Mouse (Mus musculus) fat pad, adult 2 months (tissue): ENCODE results near the gene Trcg1.

ENCODE experiments used
- DNase-seq: peaks from one replicate; pipeline ENCODE4 v3.0.0-alpha.2; 2011; ENCODE audit warnings: low read depth, low spot score; ENCODE audit errors: extremely low read depth

Gene Trcg1

DNA sequence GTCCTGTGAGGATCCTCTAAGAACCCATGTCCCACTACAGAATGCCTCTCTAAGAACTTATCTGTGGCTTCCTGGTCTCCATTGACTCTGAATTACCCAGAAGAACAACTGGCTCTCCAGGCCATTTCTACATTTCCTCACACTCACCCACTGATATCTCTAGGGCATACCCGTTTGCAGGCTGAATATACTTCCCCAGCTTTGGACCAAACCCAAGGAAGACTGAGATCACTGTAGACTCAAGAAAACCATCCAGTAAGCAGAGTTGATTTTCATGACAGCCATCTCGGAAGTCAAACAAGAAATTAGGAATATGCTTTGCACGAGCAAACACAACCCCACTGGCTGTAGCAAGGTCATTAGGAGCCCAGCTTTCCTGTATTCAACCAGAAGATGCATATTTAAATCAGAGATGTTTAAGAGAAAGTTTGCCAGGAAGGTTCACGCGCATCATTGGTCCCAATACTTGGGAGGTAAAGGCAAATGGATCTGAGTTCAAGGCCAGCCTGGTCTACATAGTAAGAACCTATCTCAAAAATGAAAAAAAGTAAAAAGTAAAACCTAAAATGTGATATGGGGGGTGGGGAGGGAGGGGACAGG lies 3.9 kb upstream of the Trcg1 start:
- no peak for DNase-seq

DNA sequence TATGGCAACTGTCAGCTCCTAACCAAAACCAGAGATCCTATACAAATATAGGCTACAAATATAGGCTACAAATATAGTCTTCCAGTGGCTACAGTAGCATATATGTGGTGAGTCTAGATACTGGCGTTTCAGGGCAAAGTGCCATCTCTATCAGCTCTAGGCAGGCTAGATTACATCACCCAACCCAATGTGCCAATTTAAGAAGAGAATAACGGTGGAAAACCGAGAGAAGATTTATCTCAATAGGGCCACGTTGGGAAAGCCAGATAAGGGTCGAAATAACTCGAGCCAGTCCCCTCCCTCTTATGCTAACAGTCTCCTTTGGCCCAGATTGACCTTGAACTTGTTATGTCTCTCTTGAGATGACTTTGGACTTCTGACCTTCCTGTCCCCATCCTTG lies 3.2 kb upstream of the Trcg1 start:
- no peak for DNase-seq

DNA sequence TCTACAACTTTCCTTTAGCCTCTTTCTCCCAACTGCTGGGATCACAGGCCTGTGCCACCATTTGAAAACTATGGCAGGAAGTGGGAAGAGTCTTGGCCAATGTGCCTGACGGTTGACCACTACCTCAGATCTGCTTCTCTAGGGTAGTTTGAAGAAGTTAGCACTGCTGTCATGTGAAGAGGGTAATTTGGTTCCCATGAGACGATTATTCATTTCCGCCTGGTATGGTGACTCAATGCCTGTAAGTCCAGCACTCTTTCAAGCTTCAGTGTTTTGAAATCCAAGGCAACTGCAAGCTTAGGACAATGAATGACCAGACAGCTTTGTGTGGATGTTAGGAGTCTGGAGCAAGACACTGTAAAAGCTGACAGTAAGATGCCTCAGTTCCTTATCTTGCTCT lies 2.6 kb upstream of the Trcg1 start:
- DNase-seq, result no peak

DNA sequence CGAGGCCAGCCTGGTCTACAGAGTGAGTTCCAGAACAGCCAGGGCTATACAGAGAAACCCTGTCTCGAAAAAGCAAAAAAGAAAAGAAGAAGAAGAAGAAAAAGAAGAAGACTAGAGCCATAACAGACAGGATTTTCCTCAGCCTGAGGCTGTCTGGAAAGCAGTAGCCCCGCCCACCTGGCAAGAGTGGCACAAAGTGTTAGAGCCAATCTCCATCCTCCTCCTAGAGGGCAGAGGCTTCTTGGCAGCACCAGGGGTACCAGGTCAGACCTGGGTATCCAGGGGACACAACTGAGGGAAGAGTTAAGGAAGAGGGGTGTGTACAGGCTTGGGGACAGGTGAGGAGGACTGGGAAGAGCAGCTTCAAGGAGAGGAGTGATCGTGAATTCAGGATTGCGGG lies 1.3 kb downstream of the Trcg1 start:
- DNase-seq, result no peak

DNA sequence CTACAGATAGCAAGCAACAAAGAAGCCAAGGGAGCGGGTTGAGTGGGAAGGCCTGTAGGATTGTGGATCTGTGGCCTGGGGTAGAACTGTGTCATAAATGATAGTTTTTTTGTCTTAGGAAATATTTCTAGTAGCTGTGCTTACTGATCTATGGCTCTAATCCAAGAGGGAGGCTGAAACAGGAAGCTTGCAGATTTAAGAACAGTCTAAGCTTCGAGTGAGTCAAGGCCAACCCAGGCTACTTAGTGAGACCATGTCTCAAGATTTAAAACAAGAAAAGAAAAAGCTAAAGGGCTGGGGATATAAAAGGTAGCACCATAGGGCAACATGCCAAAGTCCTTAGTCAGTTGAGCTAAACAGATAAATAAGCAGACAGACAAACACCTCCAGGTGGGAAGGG lies 1.9 kb downstream of the Trcg1 start:
- DNase-seq, result no peak

DNA sequence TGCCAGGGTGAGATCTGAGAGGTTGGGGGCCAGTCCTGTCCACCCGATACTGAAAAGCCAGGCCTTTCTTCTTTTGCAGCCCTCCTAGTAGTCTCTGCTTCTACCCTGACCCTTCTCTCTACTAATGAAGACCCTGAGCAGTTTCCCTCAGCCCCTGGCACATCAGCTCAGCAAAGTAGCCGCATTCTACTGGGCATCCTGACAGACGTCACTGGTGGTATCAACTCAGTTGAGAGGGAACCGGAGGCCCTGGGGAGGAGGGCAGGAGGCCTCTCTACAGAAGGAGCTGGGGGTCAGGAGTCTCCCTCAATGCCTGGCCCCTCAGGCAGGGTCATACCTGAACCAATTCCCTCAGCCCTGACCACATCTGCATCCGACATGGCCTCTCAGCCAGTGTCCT lies 4.8 kb downstream of the Trcg1 start:
- no peak for DNase-seq

DNA sequence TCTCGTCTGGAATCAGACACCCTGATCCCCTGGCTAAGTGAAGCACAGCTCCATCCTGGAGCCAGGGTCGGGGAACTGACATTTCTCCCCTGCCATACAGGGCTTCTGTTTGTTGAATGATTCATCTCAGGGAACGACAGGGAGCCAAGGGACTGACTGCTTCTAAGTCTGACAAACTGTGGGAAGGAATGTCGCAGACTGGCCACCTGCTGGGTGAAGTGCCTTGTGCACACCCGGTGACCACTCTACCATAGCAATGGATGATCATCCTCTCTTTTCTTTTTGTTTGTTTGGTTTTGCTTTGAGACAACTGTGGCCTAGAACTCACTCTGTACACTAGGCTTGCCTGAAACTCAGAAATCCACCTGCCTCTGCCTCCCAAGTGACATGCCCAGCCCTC lies 6.6 kb downstream of the Trcg1 start:
- no peak for DNase-seq

DNA sequence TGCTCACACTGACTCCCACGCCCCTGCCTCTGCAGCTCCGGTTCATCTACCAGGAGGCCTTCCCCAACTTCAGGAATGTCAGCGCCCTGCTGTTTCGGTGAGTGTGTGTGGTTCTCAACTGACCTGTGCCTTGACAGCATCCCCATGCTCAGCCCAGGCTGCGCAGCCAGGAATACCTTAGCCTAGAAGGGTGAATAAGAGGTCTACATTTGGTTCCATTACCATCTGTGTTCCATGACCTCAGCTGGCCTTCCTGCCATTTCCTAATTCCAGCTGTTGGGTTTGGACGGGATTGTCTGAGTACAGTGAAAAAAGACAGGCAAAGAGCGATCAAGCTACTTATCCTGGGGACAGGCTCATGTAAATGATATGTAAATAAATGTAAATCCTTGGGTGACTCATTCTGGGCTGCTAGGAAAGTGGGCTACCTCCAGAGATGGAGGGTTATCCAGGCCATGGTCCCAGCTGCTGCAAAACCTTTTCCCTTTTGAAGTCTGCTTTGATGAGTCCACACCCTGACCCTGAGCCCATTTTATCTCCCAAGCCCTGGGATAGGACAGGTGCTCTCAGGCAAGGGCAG lies 7.8 kb downstream of the Trcg1 start:
- no peak for DNase-seq

DNA sequence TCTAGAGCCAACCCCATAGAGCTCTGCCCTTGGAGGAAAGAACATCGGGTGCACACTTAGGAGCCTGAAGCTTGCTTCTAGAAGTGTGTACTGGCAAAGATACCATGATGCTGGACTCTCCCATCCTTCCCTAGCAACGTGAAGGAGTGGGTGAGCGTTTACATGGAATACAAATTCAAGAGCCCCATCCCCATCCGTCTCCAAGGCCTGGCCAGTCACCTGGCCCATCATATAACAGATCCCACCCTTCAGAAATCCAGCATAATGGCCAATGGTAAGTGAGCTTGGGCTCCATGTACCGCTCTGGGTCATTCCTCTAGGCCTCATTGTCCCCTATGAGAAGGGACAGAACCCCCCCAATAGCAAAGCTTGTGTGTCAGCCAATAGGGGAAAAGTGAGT lies 10.1 kb downstream of the Trcg1 start:
- no peak for DNase-seq

DNA sequence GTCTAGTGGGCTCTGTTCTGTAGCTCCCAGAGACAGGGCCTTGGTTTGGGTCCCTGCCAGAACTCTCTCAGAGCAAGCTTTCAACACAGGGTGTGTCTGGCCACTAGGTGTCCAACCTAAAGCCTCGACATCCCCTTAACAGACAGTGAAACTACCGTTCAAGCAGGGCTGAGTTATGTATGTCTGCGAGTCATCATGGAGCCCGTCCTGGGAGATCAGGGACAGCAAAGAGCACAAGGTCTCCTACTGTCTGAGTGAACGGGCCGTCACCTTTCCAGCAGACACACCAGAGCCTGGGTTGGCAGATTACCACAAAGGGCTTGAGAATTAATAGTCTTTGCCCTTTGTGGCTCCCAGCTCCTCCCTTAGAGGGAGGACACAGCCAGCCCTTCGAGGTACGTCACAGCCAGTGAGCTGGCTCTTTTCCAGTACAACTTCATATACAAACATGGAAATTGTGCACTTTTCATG lies 10.9 kb downstream of the Trcg1 start:
- no peak for DNase-seq

DNA sequence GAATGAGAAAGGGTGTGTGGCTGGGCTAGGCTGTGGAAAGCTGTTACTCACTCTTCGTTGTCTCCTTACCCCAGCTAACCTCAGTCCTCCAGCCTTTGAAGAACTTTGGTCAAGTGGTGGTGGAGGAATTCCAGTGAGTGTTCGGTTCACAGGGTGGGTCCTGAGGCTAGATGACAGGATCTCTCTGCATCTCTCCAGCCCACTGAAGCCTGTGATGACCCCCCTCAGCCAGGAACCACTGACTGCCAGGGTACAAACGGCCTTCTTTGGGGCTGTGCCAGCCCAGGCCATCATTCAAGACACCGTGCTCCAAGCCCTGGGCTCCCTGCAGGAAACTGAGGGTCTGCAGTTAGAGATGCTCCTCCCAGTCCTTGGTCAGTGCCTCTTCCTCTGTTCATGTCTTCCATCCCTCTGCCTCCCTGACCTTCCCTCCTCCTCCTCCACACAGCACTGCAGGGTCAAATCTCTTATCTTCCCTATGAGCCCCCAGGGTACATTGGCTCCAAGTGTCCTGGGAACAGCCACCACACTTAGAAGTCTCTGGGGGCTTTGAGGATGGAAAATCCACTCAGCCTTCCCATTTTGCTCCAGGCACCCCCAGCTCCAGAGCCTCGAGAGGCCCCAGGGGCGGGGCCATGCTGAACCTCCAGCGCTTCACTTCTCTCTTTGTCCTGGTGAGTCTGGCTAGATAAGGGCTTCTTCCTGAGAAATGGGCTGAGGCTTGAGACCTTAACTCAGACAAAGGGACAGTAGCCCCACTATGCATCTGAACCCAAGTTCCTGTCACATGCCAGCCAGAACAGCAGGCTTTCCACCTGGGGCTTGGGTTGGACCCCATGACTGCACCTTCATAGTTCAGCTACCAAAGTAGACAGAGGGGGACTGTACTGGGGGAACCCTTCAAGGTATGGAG lies 11.9 kb downstream of the Trcg1 start:
- no peak for DNase-seq

DNA sequence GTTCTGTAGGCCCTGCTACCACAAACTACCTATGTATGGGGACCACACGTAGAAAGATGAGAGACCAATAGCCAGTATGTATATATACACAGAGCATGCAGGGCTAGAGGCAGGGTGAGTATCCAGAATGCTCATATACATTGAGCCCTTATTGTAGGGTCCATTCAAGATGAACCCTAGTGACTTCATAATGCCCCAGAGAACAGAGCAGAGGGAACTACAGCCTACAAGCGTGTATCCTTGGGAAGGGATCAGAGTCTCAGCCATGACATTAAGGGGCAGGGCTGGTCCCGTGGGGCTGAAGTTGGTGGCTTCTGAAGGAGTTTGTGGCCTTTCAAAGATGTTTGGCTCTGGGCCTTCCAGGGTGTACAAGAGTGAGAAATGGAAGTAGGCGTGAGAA lies 13.7 kb downstream of the Trcg1 start:
- no peak for DNase-seq

DNA sequence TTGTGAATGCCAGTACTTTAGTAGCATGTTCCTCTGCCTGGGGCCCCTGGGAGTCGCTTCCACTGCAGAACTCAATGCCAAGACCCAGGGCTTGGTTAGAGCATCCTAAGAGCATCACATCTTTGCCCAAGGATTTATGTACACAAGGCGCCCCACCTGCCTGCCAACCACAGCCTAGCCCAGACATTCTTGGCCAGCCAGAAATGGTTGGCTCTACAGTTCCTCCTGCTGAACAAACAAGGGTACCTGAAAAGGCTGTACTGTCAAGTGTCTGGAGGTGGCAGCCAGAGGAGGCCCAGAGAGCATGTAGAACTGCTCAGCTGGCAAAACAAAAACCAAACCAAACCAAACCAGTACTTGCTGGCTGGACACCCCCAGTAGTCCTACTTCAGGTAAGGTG lies 14.8 kb downstream of the Trcg1 start:
- DNase-seq, result no peak

DNA sequence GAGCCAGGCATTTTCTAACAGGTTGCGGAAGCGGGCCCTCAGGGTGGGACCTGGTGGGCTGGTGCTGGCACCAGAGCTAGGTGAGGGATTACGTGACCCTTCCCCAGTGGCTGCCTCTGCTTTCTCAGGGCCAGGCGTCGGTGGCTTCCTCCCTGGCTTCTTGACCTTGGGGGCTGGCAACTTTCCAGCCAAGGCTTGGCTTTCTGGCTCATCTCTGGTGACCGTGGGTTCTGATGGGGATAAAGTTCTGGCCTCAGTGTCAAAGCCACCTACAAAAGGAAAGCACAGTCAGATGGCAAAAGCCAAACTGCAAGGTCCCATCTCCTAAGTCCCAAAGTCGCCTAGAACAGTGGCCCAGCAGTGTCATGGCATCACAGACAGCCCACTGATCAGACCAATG lies 17.7 kb downstream of the Trcg1 start:
- DNase-seq, result no peak

DNA sequence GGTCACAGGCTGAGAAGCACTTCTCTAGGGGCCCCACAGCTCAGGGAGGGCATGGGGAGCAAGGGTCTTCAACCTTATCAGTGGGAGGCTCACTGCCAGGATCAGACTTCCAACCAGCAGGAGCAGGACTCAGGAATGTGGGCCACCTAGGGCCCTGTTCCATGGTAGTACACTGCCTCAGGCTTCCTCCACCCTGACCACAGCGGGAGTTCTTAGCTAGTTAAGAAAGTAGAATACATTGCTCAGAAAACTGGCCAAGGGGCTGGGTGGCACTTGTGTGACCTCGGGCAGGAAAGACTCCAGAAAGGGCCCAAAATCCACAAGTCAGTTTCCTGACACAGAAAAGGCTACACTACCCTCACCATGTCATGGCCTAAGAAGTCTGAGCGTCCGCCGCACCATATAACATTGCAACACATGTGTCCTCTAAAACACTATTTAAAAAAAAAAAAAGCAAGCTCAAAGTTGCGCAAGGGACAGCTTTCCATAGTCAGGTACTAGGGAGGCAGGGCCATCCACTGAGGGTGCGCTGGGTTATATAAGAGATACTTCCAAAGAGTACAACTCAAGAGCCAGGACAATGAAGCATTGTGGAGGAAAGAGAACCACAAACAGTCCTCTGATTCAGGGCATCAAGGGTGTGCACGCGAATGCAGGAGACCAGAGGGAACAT lies 18.6 kb downstream of the Trcg1 start:
- DNase-seq, result peak; percentile 73

DNA sequence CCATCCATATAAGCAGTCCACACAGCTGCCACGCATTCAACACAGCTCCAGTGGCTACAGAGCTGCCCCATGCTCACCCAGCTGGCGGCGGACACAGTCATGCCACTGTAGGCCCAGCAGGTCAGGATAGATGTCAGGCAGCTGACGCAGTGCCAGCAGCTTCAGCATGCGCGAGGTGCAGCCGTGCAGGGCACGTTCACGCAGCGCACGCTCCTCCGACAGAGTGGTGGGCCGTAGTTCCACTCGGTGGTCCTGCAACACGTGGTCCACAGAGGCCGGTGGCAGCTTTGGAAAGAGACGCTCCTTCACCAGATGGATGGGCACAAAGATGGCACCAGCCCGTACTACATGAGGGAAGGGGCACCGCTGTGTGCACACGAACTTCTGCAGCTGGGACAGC lies 20.0 kb downstream of the Trcg1 start:
- no peak for DNase-seq

DNA sequence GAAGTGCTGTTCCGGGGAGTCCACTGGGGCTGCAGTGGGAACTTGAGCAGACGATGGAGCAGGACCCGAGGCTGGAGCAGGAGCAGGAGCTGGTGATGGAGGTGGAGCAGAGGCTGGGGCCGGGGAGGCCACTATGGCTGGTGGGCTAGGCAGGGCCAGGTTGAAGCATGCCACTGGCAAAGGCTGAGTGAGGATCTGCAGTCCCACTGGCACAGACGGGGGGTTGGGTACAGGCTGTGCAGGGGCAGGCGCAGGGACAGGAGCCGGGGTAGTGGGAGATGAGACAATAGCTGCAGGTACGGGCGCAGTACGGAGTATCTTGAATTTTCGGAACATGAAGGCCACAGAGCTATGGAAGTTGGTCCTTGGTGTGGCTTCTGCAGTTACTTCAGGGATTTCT lies 20.5 kb downstream of the Trcg1 start:
- no peak for DNase-seq

DNA sequence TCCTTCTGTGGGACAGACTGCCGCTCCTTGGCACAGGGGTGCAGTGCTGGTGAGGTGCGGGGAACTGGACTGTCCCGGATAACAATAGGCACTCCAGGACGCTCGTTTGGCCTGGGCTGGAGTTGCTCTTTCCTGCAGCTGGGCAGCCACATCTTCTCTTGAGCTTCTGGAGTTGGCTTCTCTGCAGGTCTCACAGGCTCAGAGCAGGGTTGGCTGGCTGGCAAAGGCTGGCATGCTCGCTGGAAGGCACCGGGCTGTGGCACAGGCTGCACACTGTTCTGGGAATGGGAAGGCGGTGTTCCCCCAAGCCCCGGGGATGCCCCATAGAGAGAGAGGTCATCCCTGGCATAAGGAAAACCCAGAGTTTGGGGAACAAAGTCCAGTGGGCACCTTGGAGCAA lies 21.3 kb downstream of the Trcg1 start:
- DNase-seq, result no peak

DNA sequence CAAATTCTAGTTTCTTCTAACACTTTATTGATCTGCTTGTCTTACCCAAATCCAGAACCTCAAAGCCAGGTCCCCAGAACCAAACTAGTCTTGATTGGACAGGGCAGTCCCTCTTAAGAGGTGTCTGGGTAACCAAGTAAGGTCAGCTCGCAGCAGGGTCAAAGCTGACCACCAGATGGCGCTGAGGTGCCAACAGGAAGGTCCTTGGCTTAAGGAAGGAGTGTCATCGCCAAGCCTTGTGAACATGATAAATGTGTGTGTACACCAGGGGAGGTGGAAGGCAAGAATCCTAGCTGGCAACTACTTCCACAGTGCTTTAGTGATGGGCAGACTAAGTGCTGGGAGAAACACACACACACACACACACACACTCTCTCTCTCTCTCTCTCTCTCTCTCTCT lies 23.4 kb downstream of the Trcg1 start:
- peak; percentile 65 for DNase-seq

DNA sequence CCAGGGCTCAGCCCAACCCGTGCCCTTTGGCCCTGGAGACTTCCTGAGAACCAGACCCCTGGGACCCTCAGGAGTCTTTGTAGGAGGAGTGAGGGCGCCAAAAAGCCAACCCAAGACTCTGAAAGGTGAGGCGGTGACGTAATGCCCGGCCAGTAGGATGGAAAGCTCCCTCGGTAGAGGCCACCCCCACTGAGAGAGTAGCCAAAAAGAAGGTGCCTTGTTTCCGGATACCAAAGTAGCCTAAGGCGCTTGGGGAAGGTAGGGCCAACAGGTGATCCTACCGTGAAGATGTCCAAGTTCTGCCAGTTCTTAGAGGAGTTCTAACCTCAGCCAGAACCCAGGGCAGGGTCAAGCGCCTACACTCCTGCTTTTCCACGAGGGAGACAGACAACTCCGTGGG lies 24.6 kb downstream of the Trcg1 start:
- peak; percentile 55 for DNase-seq

DNA sequence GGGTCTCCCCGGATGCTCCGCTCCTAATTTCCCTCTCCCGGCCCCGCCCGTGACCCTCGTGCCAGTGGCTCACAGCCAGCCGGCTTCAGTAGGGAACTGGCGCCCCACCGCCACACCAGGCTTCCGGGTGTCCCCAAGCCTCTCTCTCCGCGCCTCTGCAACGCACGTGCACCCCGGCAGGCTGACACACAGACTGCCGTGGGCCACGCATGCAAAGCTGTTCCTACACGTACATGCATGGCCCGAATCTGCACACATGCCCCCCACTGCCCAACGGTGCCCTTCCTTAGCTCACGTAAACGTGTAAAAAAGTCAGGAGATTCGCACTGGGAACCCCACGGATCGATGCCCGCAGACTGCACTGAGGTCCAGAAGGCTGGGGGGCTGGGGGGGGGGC lies 25.2 kb downstream of the Trcg1 start:
- no peak for DNase-seq
